Mouse (Mus musculus): ENCODE results near the gene Oas2. TPM values are rescaled to one million over a fixed set of nuclear protein-coding genes. Genes with fewer than 3 reads are reported as not detected.
"Not testable (repeated sequence)": the region's sequence is repeated elsewhere in the genome, so short reads cannot be mapped to it uniquely, and the experiment has no call there.

Gene Oas2
- polyA plus RNA-seq (2015; fragmentation: Nextera tagmentation; extraction: Ambion mirVana) = 0.20 and 0.46 TPM in 2 replicates

DNA sequence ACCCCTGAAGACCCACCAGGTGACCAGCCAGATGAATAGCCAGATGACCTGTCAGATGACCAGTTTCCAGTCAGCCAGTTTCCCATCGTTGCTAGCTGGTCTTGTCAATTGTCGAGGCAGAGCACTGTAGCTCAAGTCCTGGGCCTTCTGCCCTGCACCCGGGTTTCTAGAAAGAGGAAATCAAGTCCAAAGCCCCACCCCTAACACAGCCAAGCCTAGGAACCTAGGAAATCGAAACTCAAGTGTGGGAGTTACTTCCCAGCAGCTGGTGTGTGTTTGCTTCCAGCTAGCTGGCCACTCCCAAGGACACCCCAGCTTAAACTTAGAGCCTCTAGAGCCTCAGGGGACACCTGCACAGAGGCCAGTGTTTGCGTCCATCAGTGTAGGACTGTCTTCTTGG, at the start of gene Oas2:
Oas2 (minus strand) TSS at position 166 of the 400 bp plus-strand sequence.
- Histone ChIP-seq H3K4me1 (peaks cover 8% of the 10 kb centered on the region), H3K27me3 (replicated peaks) (no peaks in the 10 kb centered on the region; the same call in 1 of the 2 replicates), H3K27ac (replicated peaks) (no peak within 1 kb of the TSS), H3K4me3 (replicated peaks) (no peak within 1 kb of the TSS), H3K4me2 (no peak within 1 kb of the TSS), H3K36me3 (no peaks in the 10 kb centered on the region), H3K9ac (replicated peaks) (no peak within 1 kb of the TSS), H3K9me3 (replicated peaks) (no peaks in the 10 kb centered on the region)
- 71% methylated on average over 5 of the region's 5 CpGs for WGBS
- no peak for ATAC-seq (ENCODE audit: low FRiP score)

DNA sequence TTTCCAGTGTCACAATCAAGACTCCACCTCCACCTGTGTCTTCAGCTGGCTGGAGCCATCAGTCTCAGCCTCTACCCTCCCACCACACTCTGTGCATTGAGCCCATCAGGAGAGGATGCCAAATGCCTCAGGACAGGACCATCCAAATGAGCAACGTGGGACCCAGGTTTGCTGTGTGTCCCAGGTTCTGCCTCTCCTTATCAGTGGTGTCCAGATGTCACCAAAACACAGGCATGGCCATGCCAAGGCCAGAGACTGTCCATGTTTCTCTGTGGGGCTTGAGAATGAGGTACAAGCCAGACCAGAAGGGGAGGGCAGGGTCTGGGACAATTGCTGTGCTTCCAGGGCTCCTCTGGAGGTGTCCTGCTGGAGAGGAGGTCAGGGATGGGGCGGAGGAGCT, 49.3 kb upstream of the Oas2 start:
- 75% methylated on average over 2 of the region's 2 CpGs for WGBS
- ATAC-seq (ENCODE audit: low FRiP score); H3K27ac ChIP-seq (replicated peaks); H3K9me3 ChIP-seq (replicated peaks); H3K36me3 ChIP-seq; H3K4me2 ChIP-seq; H3K9ac ChIP-seq (replicated peaks); H3K4me1 ChIP-seq; H3K4me3 ChIP-seq (replicated peaks); H3K27me3 ChIP-seq (replicated peaks): not testable (repeated sequence)

DNA sequence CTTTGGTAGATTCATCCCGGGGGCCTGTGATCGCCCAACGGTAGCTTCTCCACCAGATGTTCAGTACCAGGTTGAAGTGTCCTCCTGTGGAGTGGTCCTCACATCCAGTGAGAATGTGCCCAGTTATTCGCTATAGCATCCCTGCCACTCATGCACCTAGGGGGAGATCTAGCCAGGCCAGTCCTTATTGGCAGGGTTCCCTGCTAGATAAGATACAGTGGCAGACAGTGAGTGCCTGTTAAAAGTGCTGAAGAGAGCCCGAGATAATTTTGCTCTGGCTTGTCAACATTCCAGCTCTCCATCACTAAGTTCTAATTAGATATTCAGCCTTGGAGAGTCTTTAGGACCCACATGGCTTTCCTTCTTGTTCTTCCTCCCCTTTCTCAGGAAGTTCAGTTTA, 48.5 kb upstream of the Oas2 start:
- H3K9ac ChIP-seq (replicated peaks); H3K4me2 ChIP-seq; H3K27ac ChIP-seq (replicated peaks); H3K9me3 ChIP-seq (replicated peaks); H3K36me3 ChIP-seq; H3K4me1 ChIP-seq; ATAC-seq (ENCODE audit: low FRiP score); H3K4me3 ChIP-seq (replicated peaks); H3K27me3 ChIP-seq (replicated peaks): not testable (repeated sequence)
- WGBS = 80% methylated on average over 5 of the region's 5 CpGs

DNA sequence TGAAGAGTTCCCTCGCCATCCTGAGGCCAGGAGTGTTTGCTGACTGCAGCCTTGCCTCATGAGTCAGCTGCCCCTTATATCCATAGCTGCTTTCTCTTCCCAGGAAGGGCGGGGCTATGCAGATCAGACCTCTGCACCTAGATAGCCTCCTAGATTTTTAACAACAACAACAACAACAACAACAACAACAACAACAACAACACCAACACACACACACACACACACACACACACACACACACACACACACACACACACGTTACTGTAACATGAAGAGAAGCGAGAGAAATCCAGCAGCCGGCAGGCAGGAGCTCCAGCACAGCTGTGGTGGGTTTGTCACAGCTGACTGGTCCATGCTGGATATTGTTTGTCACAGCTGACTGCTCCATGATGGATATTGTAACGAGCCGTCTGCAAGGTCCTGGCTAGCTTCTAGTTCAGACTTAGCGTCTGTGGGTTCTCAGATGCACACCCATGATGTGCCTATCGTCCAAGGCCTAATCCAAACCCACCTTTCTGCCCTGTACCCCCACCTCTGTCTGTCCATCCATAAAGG, 45.9 kb upstream of the Oas2 start, which contains the start of gene Oas1e:
Oas1e (minus strand) TSS at position 51 of the 555 bp plus-strand sequence.
- H3K4me3 ChIP-seq (replicated peaks); H3K27ac ChIP-seq (replicated peaks); H3K4me1 ChIP-seq; H3K9me3 ChIP-seq (replicated peaks); H3K36me3 ChIP-seq; H3K4me2 ChIP-seq; H3K9ac ChIP-seq (replicated peaks); ATAC-seq (ENCODE audit: low FRiP score); H3K27me3 ChIP-seq (replicated peaks): not testable (repeated sequence)
- WGBS = 63% methylated on average over 9 of the region's 9 CpGs

DNA sequence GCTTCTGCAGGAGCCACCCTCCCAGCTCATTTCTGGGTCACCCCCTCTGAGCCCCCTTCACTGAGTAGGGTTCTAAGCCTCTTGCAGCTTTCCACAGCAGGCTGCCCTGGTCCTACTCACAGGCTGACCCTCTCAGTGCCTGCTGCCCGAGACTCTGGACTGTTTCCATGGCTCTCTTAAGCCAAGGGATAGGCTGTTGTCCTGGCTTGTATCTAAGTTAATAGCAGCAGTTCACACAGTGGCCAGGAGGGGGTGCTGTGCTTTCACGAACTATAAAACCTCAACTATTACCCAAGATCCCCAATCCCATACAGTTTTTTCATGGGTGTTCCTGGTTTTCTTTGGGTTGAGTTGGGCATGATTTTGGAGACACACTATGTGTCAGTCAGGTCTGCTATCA, 43.4 kb upstream of the Oas2 start:
- Histone ChIP-seq H3K36me3 (no peaks in the 10 kb centered on the region), H3K27me3 (replicated peaks) (no peaks in the 10 kb centered on the region), H3K4me2 (no peak overlapping the region), H3K27ac (replicated peaks) (no peak overlapping the region), H3K4me3 (replicated peaks) (no peak overlapping the region), H3K9me3 (replicated peaks) (no peaks in the 10 kb centered on the region), H3K4me1 (no peaks in the 10 kb centered on the region), H3K9ac (replicated peaks) (no peak overlapping the region)
- ATAC-seq (ENCODE audit: low FRiP score) = no peak
- 19% methylated on average over 2 of the region's 2 CpGs for WGBS

DNA sequence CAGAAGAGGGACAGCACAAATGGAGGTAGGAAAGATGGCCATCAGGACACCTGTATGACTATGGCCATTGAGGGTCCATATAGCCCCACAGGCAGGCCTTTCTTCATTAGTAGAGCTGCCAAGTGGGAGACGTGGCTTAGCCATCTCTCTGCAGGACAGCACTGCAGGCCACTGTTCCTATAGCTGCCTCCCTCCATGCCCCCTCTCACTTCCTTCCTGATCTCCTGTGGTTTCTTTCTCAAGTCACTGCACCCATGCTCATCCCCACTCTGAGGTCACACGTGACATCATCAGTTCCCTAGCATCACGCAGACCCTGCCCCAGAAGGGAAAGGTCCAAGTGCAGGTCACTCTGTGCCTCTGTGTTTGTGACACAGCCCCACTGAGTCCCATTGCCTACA, 37.4 kb upstream of the Oas2 start:
- Histone ChIP-seq H3K4me3 (replicated peaks) (no peak overlapping the region), H3K27ac (replicated peaks) (no peak overlapping the region), H3K36me3 (no peaks in the 10 kb centered on the region), H3K9ac (replicated peaks) (no peak overlapping the region), H3K27me3 (replicated peaks) (no peaks in the 10 kb centered on the region), H3K4me1 (no peaks in the 10 kb centered on the region), H3K4me2 (no peak overlapping the region), H3K9me3 (replicated peaks) (no peaks in the 10 kb centered on the region)
- no peak for ATAC-seq (ENCODE audit: low FRiP score)
- WGBS = 73% methylated on average over 3 of the region's 3 CpGs

DNA sequence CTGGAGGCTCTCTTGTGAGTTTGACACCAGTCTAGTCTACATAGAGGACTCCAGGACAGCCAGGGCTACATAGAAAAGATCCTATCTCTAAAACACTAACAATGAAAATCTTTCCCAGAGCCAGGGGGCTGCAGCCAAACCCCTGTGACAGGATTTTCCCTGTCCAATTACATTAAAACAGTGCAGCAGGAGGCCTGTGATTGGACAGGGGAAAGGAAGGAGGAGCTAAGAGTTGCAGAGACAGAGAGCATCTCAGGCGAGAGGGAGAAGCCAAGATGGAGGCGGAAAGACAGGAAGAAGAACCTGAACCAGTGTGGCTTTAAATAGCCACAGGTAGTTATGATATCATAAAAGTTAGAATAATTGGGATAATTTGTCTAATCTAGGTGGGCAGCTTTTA, 32.8 kb upstream of the Oas2 start:
- no peak overlapping the region for H3K4me3 ChIP-seq (replicated peaks)
- no peak for ATAC-seq (ENCODE audit: low FRiP score)
- H3K4me1 ChIP-seq = no peaks in the 10 kb centered on the region
- H3K9me3 ChIP-seq (replicated peaks) = no peaks in the 10 kb centered on the region
- WGBS = 75% methylated on average over 2 of the region's 2 CpGs
- no peaks in the 10 kb centered on the region for H3K27me3 ChIP-seq (replicated peaks)
- H3K4me2 ChIP-seq = no peak overlapping the region
- H3K9ac ChIP-seq (replicated peaks) = no peak overlapping the region
- no peak overlapping the region for H3K27ac ChIP-seq (replicated peaks)
- no peaks in the 10 kb centered on the region for H3K36me3 ChIP-seq

DNA sequence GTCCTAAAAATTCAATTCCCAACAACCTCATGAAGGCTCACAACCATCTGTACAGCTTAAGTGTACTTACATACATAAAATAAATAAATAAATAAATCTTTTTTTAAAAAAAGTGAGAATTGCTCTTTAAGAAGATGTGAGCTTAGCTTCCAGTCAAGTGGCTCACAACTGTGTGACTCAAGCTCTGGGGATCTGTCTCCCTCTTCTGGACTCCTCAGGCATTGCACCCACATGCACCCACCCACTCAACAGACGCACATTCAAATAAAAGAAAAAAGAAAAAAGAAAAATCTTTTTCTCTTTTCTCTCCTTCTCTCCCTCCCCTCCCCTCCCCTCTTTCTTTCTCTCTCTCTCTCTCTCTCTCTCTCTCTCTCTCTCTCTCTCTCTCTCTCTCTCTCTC, 32.0 kb upstream of the Oas2 start:
- no peak for ATAC-seq (ENCODE audit: low FRiP score)
- 100% methylated on average over 1 of the region's 1 CpGs for WGBS
- Histone ChIP-seq H3K27ac (replicated peaks) (no peak overlapping the region), H3K4me2 (no peak overlapping the region), H3K4me3 (replicated peaks) (no peak overlapping the region), H3K9ac (replicated peaks) (no peak overlapping the region), H3K4me1 (no peaks in the 10 kb centered on the region), H3K9me3 (replicated peaks) (no peaks in the 10 kb centered on the region), H3K36me3 (no peaks in the 10 kb centered on the region), H3K27me3 (replicated peaks) (no peaks in the 10 kb centered on the region)

DNA sequence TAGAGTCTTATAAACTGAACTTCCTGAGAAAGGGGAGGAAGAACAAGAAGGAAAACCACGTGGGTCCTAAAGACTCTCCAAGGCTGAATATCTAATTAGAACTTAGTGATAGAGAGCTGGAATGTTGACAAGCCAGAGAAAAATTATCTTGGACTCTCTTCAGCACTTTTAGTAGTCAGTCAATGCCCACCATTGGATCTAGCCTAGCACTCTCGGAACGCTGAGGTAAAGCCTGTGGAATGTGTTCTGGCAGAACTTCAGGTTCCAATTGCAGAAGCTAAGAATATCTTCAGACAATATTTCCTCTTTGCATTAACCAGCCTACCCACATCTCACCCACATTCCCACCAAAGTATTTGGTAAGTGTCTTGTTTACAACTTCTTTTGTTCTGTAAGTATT, 30.3 kb upstream of the Oas2 start:
- Histone ChIP-seq H3K9ac (replicated peaks) (no peak overlapping the region), H3K27me3 (replicated peaks) (no peaks in the 10 kb centered on the region), H3K36me3 (no peaks in the 10 kb centered on the region), H3K4me1 (no peaks in the 10 kb centered on the region), H3K27ac (replicated peaks) (no peak overlapping the region), H3K9me3 (replicated peaks) (no peaks in the 10 kb centered on the region), H3K4me2 (no peak overlapping the region), H3K4me3 (replicated peaks) (no peak overlapping the region)
- 62% methylated on average over 3 of the region's 3 CpGs for WGBS
- no peak for ATAC-seq (ENCODE audit: low FRiP score)

DNA sequence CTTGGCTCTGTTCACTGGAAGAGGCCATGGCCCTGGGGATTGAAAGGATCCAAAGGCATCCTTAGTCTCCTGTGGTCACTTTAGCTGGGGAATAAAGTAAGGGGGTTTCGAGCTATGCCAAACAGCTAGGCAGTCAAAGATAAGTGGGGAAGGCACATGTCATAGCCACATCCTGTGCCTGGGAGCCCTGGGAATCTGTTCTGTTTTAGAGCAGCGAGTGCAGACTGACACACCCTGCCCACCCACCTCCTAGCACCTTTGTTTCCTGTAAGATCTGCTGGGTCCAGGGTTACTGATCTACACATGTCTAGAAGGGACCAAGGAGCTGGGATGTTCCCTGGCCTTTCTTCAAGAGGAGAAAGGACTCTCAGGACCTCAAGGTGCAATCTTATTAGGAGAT, 29.3 kb upstream of the Oas2 start:
- Histone ChIP-seq H3K9ac (replicated peaks) (no peak overlapping the region), H3K4me2 (no peak overlapping the region), H3K4me3 (replicated peaks) (no peak overlapping the region), H3K36me3 (no peaks in the 10 kb centered on the region), H3K9me3 (replicated peaks) (no peaks in the 10 kb centered on the region), H3K27ac (replicated peaks) (no peak overlapping the region), H3K27me3 (replicated peaks) (no peaks in the 10 kb centered on the region), H3K4me1 (no peaks in the 10 kb centered on the region)
- WGBS = 94% methylated on average over 2 of the region's 2 CpGs
- no peak for ATAC-seq (ENCODE audit: low FRiP score)

DNA sequence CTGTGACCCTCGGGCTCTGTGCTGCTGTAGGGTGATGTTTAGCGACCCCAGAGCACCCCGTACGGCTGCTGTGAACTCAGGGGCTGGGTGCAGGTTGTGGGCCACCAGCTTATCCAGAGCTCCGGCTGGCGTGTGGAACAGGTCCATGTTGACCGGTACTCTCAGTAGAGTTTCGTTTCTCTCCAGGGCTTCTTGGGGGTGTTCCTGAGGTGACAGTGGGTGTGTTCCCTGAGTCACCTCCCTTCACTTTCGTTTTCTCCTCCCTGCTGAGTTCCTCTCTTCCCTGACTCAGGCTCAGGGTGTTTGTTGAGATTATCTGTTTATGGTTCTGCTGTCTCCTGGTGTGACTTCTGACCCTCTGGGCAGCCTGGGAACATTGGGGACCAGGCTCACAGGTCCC, 27.8 kb upstream of the Oas2 start, which contains the start of gene Oas3:
Oas3 (minus strand) TSS at position 184 of the 400 bp plus-strand sequence.
- Histone ChIP-seq H3K9me3 (replicated peaks) (no peaks in the 10 kb centered on the region), H3K36me3 (no peaks in the 10 kb centered on the region), H3K27ac (replicated peaks) (no peak within 1 kb of the TSS), H3K4me3 (replicated peaks) (no peak within 1 kb of the TSS), H3K4me1 (no peaks in the 10 kb centered on the region), H3K27me3 (replicated peaks) (no peaks in the 10 kb centered on the region), H3K4me2 (no peak within 1 kb of the TSS), H3K9ac (replicated peaks) (no peak within 1 kb of the TSS)
- WGBS = 85% methylated on average over 9 of the region's 9 CpGs
- ATAC-seq (ENCODE audit: low FRiP score) = no peak

DNA sequence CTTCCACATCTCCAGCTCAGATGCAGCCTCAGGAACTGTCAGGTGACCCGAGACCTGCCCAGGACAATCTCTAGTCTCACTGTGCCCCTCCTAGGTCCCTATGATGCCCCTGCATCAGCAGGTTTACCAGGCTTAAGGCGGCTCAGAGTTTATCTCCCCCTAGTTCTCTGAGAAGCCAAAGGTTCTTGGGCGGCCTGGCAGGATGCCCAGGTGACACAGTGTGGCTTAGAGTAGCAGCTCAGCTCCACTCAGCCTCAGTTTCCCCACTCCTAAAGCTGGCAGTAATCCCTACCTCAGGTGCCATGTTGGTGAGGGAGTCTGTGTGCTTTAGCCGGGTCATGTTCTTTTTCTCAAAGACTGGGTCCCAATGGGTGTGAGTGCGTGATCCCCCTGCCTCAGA, 27.1 kb upstream of the Oas2 start:
- ATAC-seq (ENCODE audit: low FRiP score) = no peak
- no peaks in the 10 kb centered on the region for H3K36me3 ChIP-seq
- no peaks in the 10 kb centered on the region for H3K27me3 ChIP-seq (replicated peaks)
- H3K4me2 ChIP-seq = no peak overlapping the region
- no peaks in the 10 kb centered on the region for H3K9me3 ChIP-seq (replicated peaks)
- H3K27ac ChIP-seq (replicated peaks) = no peak overlapping the region
- no peak overlapping the region for H3K4me3 ChIP-seq (replicated peaks)
- no peak overlapping the region for H3K9ac ChIP-seq (replicated peaks)
- 87% methylated on average over 5 of the region's 5 CpGs for WGBS
- no peaks in the 10 kb centered on the region for H3K4me1 ChIP-seq

Measured in neural tube, embryonic 15.5 days (tissue).